In genomic region chr2:109941973-109942444, GRCm38 (mm10) we compare ENCODE assay signal across 10 mouse cellular contexts. TPM values are rescaled to one million over a fixed set of nuclear protein-coding genes. Genes with fewer than 3 reads are reported as not detected.
DNase-seq lines count a peak whose midpoint lies in the region; ATAC-seq lines count a peak whose summit lies in the region.
"Had no signal": no experiment of that assay in that cellular context is flagged by ENCODE, and none has a peak within 500 bp of the region (broad histone marks: within the 10 kb centered on the region; RNA-seq: fewer than 3 reads in every experiment).

No protein-coding gene starts in this region.

- no peak for DNase-seq in kidney, postnatal 14 days
- peak; percentile 57 for DNase-seq in embryo, embryonic 9.5 days (ENCODE audit: extremely low spot score)
- DNase-seq in gastrocnemius, postnatal 25 days, result peak; percentile 32
- no peak for DNase-seq in left cerebral cortex, adult 8-10 months (ENCODE audit: low spot score in 2 of 2)
- DNase-seq in frontal cortex, postnatal 36 days (ENCODE audit: low spot score in 2 of 2), result no peak
- no peak for DNase-seq in frontal cortex, postnatal 14 days (ENCODE audit: low spot score in 2 of 2)
- DNase-seq: kidney, adult 18-20 months had no signal

- H3K4me1 ChIP-seq in kidney, embryonic 15.5 days, result peaks cover 40% of the 10 kb centered on the region
- H3K4me1 ChIP-seq in neural tube, embryonic 12.5 days, result peaks cover 22% of the 10 kb centered on the region

- ATAC-seq in kidney, embryonic 15.5 days (replicated peaks; ENCODE audit: low FRiP score), result peak; percentile 79
- peak; percentile 56 for ATAC-seq in neural tube, embryonic 12.5 days (ENCODE audit: low FRiP score, low read depth)

- 17% methylated on average over 5 of the region's 5 CpGs for WGBS in kidney, embryonic 15.5 days
- 4% methylated on average over 5 of the region's 5 CpGs for WGBS in neural tube, embryonic 12.5 days

- peak overlapping the region; percentile 0; the same call in 1 of the 2 replicates for H3K4me2 ChIP-seq in kidney, embryonic 15.5 days
- H3K4me2 ChIP-seq in neural tube, embryonic 12.5 days (replicated peaks), result peak overlapping the region; percentile 14; the same call in 1 of the 2 replicates
- H3K4me2 ChIP-seq: limb, embryonic 12.5 days had no signal

- no peak overlapping the region for H3K9ac ChIP-seq in kidney, embryonic 15.5 days
- no peak overlapping the region for H3K9ac ChIP-seq in neural tube, embryonic 12.5 days
- H3K9ac ChIP-seq: limb, embryonic 12.5 days had no signal

- H3K27ac ChIP-seq in kidney, embryonic 15.5 days, result peak overlapping the region; percentile 32
- H3K27ac ChIP-seq in neural tube, embryonic 12.5 days, result 0 out of 2 replicates have a peak overlapping the region, but pooled peaks have one; percentile 8
- H3K27ac ChIP-seq: limb, embryonic 12.5 days had no signal

- no peaks in the 10 kb centered on the region for H3K27me3 ChIP-seq in kidney, embryonic 15.5 days
- no peaks in the 10 kb centered on the region for H3K27me3 ChIP-seq in neural tube, embryonic 12.5 days (replicated peaks)
- H3K27me3 ChIP-seq: limb, embryonic 12.5 days had no signal

- no peak overlapping the region for H3K4me3 ChIP-seq in kidney, embryonic 15.5 days (replicated peaks)
- H3K4me3 ChIP-seq in neural tube, embryonic 12.5 days, result no peak overlapping the region
- H3K4me3 ChIP-seq: limb, embryonic 12.5 days had no signal

- H3K36me3 ChIP-seq in kidney, embryonic 15.5 days, result 0 out of 2 replicates have a peak, but pooled peaks cover 7% of the 10 kb centered on the region
- H3K36me3 ChIP-seq in neural tube, embryonic 12.5 days, result no peaks in the 10 kb centered on the region
- H3K36me3 ChIP-seq: limb, embryonic 12.5 days had no signal

- H3K9me3 ChIP-seq in kidney, embryonic 15.5 days (replicated peaks), result no peaks in the 10 kb centered on the region
- H3K9me3 ChIP-seq in neural tube, embryonic 12.5 days, result no peaks in the 10 kb centered on the region
- H3K9me3 ChIP-seq: limb, embryonic 12.5 days had no signal

RNA-seq across cellular contexts. Expression of gene Lgr4, which starts 24.6 kb away (rescaled TPM):
- 27.8 and 28.0 TPM in 2 replicates for polyA plus RNA-seq in kidney, embryonic 15.5 days (2015; fragmentation: Nextera tagmentation; extraction: Ambion mirVana)
- 10 to 100 TPM; 21.0 TPM for total RNA-seq in gastrocnemius, postnatal 25 days (2021)
- polyA plus RNA-seq in neural tube, embryonic 12.5 days (2016; fragmentation: Nextera tagmentation; extraction: Ambion mirVana), result 18.2 and 19.5 TPM in 2 replicates
- total RNA-seq in left cerebral cortex, adult 8-10 months (2022), result 10 to 100 TPM; 23.0 to 26.0 (median 24.4) TPM

RNA-seq across cellular contexts. Expression of gene Lin7c, which starts 51.4 kb away (rescaled TPM):
- polyA plus RNA-seq in kidney, embryonic 15.5 days (2015; fragmentation: Nextera tagmentation; extraction: Ambion mirVana), result 69.3 and 76.4 TPM in 2 replicates
- total RNA-seq in gastrocnemius, postnatal 25 days (2021), result 10 to 100 TPM; 23.3 to 24.6 TPM
- 155 and 163 TPM in 2 replicates for polyA plus RNA-seq in neural tube, embryonic 12.5 days (2016; fragmentation: Nextera tagmentation; extraction: Ambion mirVana)
- total RNA-seq in left cerebral cortex, adult 8-10 months (2022), result 10 to 100 TPM; 81.6 to 85.7 (median 84.4) TPM

Comparison
In these comparisons a context has a peak if more than half of its experiments do, and no peak if none do; other contexts are left out.
1. DNase-seq: peak in embryo, embryonic 9.5 days (single experiment) and gastrocnemius, postnatal 25 days (single experiment); none in kidney, postnatal 14 days (single experiment), left cerebral cortex, adult 8-10 months (0 of 2), frontal cortex, postnatal 36 days (0 of 2) and frontal cortex, postnatal 14 days (0 of 2).